Mouse (Mus musculus): Measurements from ENCODE around the gene Nup85. TPM values are rescaled to one million over a fixed set of nuclear protein-coding genes. Genes with fewer than 3 reads are reported as not detected.

The Nup85 gene
- polyA plus RNA-seq, 1 experiment from 2014 or later: 195 TPM

- DNase-seq (ENCODE audit: low spot score, missing footprints) (no peak), ATAC-seq (ENCODE audit: low FRiP score) (no peak)
- Histone ChIP-seq H3K27ac (ENCODE audit: low read depth, low read length) (no peak overlapping the region), H3K9ac (ENCODE audit: low read length) (no peak overlapping the region), H3K27me3 (ENCODE audit: control insufficient read depth, insufficient read depth, low read length) (no peaks in the 10 kb centered on the region), H3K4me2 (no peak overlapping the region), H3K9me3 (ENCODE audit: control insufficient read depth, low read length) (no peaks in the 10 kb centered on the region), H3K36me3 (ENCODE audit: control insufficient read depth, insufficient read depth, low read length) (no peaks in the 10 kb centered on the region), H3K4me3 (ENCODE audit: low read depth, low read length) (no peak overlapping the region), H3K4me1 (ENCODE audit: control insufficient read depth, insufficient read depth, low read length) (no peaks in the 10 kb centered on the region)
- 83% methylated on average over 17 of the region's 17 CpGs for WGBS
Measured at GRCm38 (mm10) chr11:115555717-115556116, 8.5 kb upstream of the Nup85 start.

GRCm38 (mm10) chr11:115563406-115563805 is 828 bp upstream of the Nup85 start:
- Histone ChIP-seq H3K4me3 (ENCODE audit: low read depth, low read length) (peak overlapping the region; percentile 59), H3K27me3 (ENCODE audit: control insufficient read depth, insufficient read depth, low read length) (no peaks in the 10 kb centered on the region), H3K9me3 (ENCODE audit: control insufficient read depth, low read length) (no peaks in the 10 kb centered on the region), H3K4me2 (peak overlapping the region; percentile 80), H3K27ac (ENCODE audit: low read depth, low read length) (no peak overlapping the region; the same call in 1 of the 2 replicates), H3K4me1 (ENCODE audit: control insufficient read depth, insufficient read depth, low read length) (peaks cover 9% of the 10 kb centered on the region), H3K9ac (ENCODE audit: low read length) (peak overlapping the region; percentile 83), H3K36me3 (ENCODE audit: control insufficient read depth, insufficient read depth, low read length) (peaks cover 3% of the 10 kb centered on the region; the same call in 1 of the 2 replicates)
- 0 out of 2 replicates have a peak, but pooled peaks have one; percentile 33 for ATAC-seq (ENCODE audit: low FRiP score)
- WGBS: 50% methylated on average over 4 of the region's 4 CpGs
- DNase-seq (ENCODE audit: low spot score, missing footprints): no peak

GRCm38 (mm10) chr11:115564961-115565360 is 727 bp downstream of the Nup85 start:
- Histone ChIP-seq H3K9me3 (ENCODE audit: control insufficient read depth, low read length) (no peaks in the 10 kb centered on the region), H3K36me3 (ENCODE audit: control insufficient read depth, insufficient read depth, low read length) (peaks cover 10% of the 10 kb centered on the region; the same call in 1 of the 2 replicates), H3K9ac (ENCODE audit: low read length) (peak overlapping the region; percentile 83), H3K4me3 (ENCODE audit: low read depth, low read length) (peak overlapping the region; percentile 59), H3K4me1 (ENCODE audit: control insufficient read depth, insufficient read depth, low read length) (peaks cover 9% of the 10 kb centered on the region), H3K4me2 (peak overlapping the region; percentile 80), H3K27me3 (ENCODE audit: control insufficient read depth, insufficient read depth, low read length) (no peaks in the 10 kb centered on the region), H3K27ac (ENCODE audit: low read depth, low read length) (no peak overlapping the region)
- WGBS: 22% methylated on average over 7 of the region's 7 CpGs
- DNase-seq (ENCODE audit: low spot score, missing footprints) (peak; percentile 82), ATAC-seq (ENCODE audit: low FRiP score) (no peak)

GRCm38 (mm10) chr11:115579080-115579479 is 14.8 kb downstream of the Nup85 start:
- ATAC-seq (ENCODE audit: low FRiP score) (no peak), DNase-seq (ENCODE audit: low spot score, missing footprints) (peak; percentile 84)
- Histone ChIP-seq H3K36me3 (ENCODE audit: control insufficient read depth, insufficient read depth, low read length) (peaks cover 19% of the 10 kb centered on the region), H3K4me3 (ENCODE audit: low read depth, low read length) (no peak overlapping the region), H3K9ac (ENCODE audit: low read length) (no peak overlapping the region), H3K4me1 (ENCODE audit: control insufficient read depth, insufficient read depth, low read length) (no peaks in the 10 kb centered on the region), H3K27me3 (ENCODE audit: control insufficient read depth, insufficient read depth, low read length) (no peaks in the 10 kb centered on the region), H3K27ac (ENCODE audit: low read depth, low read length) (no peak overlapping the region), H3K9me3 (ENCODE audit: control insufficient read depth, low read length) (no peaks in the 10 kb centered on the region), H3K4me2 (no peak overlapping the region)

- Histone ChIP-seq H3K27me3 (ENCODE audit: control insufficient read depth, insufficient read depth, low read length) (no peaks in the 10 kb centered on the region), H3K4me3 (ENCODE audit: low read depth, low read length) (no peak overlapping the region), H3K4me1 (ENCODE audit: control insufficient read depth, insufficient read depth, low read length) (no peaks in the 10 kb centered on the region), H3K9ac (ENCODE audit: low read length) (no peak overlapping the region), H3K36me3 (ENCODE audit: control insufficient read depth, insufficient read depth, low read length) (peaks cover 46% of the 10 kb centered on the region), H3K9me3 (ENCODE audit: control insufficient read depth, low read length) (no peaks in the 10 kb centered on the region), H3K4me2 (no peak overlapping the region), H3K27ac (ENCODE audit: low read depth, low read length) (no peak overlapping the region)
- ATAC-seq (ENCODE audit: low FRiP score) (no peak), DNase-seq (ENCODE audit: low spot score, missing footprints) (no peak)
- 89% methylated on average over 10 of the region's 10 CpGs for WGBS
Measured at GRCm38 (mm10) chr11:115582913-115583606, 18.8 kb downstream of the Nup85 start.

- H3K4me2 ChIP-seq: no peak overlapping the region
- ATAC-seq (ENCODE audit: low FRiP score) (no peak), DNase-seq (ENCODE audit: low spot score, missing footprints) (no peak)
- H3K4me1 ChIP-seq (ENCODE audit: control insufficient read depth, insufficient read depth, low read length): no peaks in the 10 kb centered on the region
- H3K9ac ChIP-seq (ENCODE audit: low read length): no peak overlapping the region
- H3K36me3 ChIP-seq (ENCODE audit: control insufficient read depth, insufficient read depth, low read length): peaks cover 52% of the 10 kb centered on the region
- no peaks in the 10 kb centered on the region for H3K9me3 ChIP-seq (ENCODE audit: control insufficient read depth, low read length)
- WGBS: 87% methylated on average over 10 of the region's 10 CpGs
- H3K27ac ChIP-seq (ENCODE audit: low read depth, low read length): no peak overlapping the region
- no peaks in the 10 kb centered on the region for H3K27me3 ChIP-seq (ENCODE audit: control insufficient read depth, insufficient read depth, low read length)
- no peak overlapping the region for H3K4me3 ChIP-seq (ENCODE audit: low read depth, low read length)
Measured at GRCm38 (mm10) chr11:115584376-115585073, 20.3 kb downstream of the Nup85 start.

GRCm38 (mm10) chr11:115585573-115586100 is 21.4 kb downstream of the Nup85 start:
- DNase-seq (ENCODE audit: low spot score, missing footprints) (no peak), ATAC-seq (ENCODE audit: low FRiP score) (no peak)
- Histone ChIP-seq H3K4me2 (no peak overlapping the region), H3K27me3 (ENCODE audit: control insufficient read depth, insufficient read depth, low read length) (no peaks in the 10 kb centered on the region), H3K4me1 (ENCODE audit: control insufficient read depth, insufficient read depth, low read length) (no peaks in the 10 kb centered on the region), H3K27ac (ENCODE audit: low read depth, low read length) (no peak overlapping the region), H3K36me3 (ENCODE audit: control insufficient read depth, insufficient read depth, low read length) (peaks cover 61% of the 10 kb centered on the region), H3K9me3 (ENCODE audit: control insufficient read depth, low read length) (no peaks in the 10 kb centered on the region), H3K4me3 (ENCODE audit: low read depth, low read length) (no peak overlapping the region), H3K9ac (ENCODE audit: low read length) (no peak overlapping the region)
- WGBS: 93% methylated on average over 7 of the region's 7 CpGs

- no peak overlapping the region for H3K9ac ChIP-seq (ENCODE audit: low read length)
- H3K36me3 ChIP-seq (ENCODE audit: control insufficient read depth, insufficient read depth, low read length): peaks cover 62% of the 10 kb centered on the region
- no peak overlapping the region for H3K4me3 ChIP-seq (ENCODE audit: low read depth, low read length)
- no peak overlapping the region for H3K27ac ChIP-seq (ENCODE audit: low read depth, low read length)
- no peaks in the 10 kb centered on the region for H3K4me1 ChIP-seq (ENCODE audit: control insufficient read depth, insufficient read depth, low read length)
- H3K9me3 ChIP-seq (ENCODE audit: control insufficient read depth, low read length): no peaks in the 10 kb centered on the region
- 92% methylated on average over 9 of the region's 9 CpGs for WGBS
- H3K27me3 ChIP-seq (ENCODE audit: control insufficient read depth, insufficient read depth, low read length): no peaks in the 10 kb centered on the region
- ATAC-seq (ENCODE audit: low FRiP score) (no peak), DNase-seq (ENCODE audit: low spot score, missing footprints) (peak; percentile 77)
- H3K4me2 ChIP-seq: no peak overlapping the region
Measured at GRCm38 (mm10) chr11:115586403-115586802, 22.2 kb downstream of the Nup85 start.

GRCm38 (mm10) chr11:115587984-115588383 is 23.8 kb downstream of the Nup85 start:
- no peak for ATAC-seq (ENCODE audit: low FRiP score)
- no peak overlapping the region for H3K27ac ChIP-seq (ENCODE audit: low read depth, low read length)

More at GRCm38 (mm10) chr11:115587984-115588383, 23.8 kb downstream of the Nup85 start:
- H3K9me3 ChIP-seq (ENCODE audit: control insufficient read depth, low read length): no peaks in the 10 kb centered on the region
- H3K9ac ChIP-seq (ENCODE audit: low read length): no peak overlapping the region
- no peaks in the 10 kb centered on the region for H3K27me3 ChIP-seq (ENCODE audit: control insufficient read depth, insufficient read depth, low read length)
- peak; percentile 39 for DNase-seq (ENCODE audit: low spot score, missing footprints)
- H3K4me1 ChIP-seq (ENCODE audit: control insufficient read depth, insufficient read depth, low read length): no peaks in the 10 kb centered on the region
- WGBS: 84% methylated on average over 9 of the region's 9 CpGs
- H3K4me2 ChIP-seq: no peak overlapping the region
- no peak overlapping the region for H3K4me3 ChIP-seq (ENCODE audit: low read depth, low read length)
- H3K36me3 ChIP-seq (ENCODE audit: control insufficient read depth, insufficient read depth, low read length): peaks cover 59% of the 10 kb centered on the region
